Mouse (Mus musculus) midbrain, embryonic 11.5 days (tissue): ENCODE measurements around the gene Tat. TPM values are rescaled to one million over a fixed set of nuclear protein-coding genes. Genes with fewer than 3 reads are reported as not detected.

Source experiments
- polyA plus RNA-seq: library from polyadenylated mRNA; unstranded; fragments of >200 nt; fragmentation: Nextera tagmentation; extraction: Ambion mirVana; gene quantifications from 2 replicates; pipeline ENCODE4 v1.2.1, GENCODE M21; 2014

The Tat gene
- polyA plus RNA-seq, 1 experiment from 2014 or later: not detected

Other genes starting within 250 kb of the Tat start
- gene Ap1g1, start 211.9 kb upstream of the Tat start, polyA plus RNA-seq: 41.6 and 47.3 TPM in 2 replicates
- gene Phlpp2, start 121.9 kb upstream of the Tat start, polyA plus RNA-seq: 2.7 and 3.2 TPM in 2 replicates
- gene Marveld3, start 28.2 kb upstream of the Tat start, polyA plus RNA-seq: 0.25 and 0.37 TPM in 2 replicates
- gene Chst4, start 49.3 kb downstream of the Tat start, polyA plus RNA-seq: not detected in 2 replicates
- gene Zfp612, start 89.3 kb downstream of the Tat start, polyA plus RNA-seq: 10.5 and 12.5 TPM in 2 replicates
- gene Gm21964, start 110.8 kb downstream of the Tat start, polyA plus RNA-seq: not detected in 2 replicates
- gene Gm17720, start 112.3 kb downstream of the Tat start, polyA plus RNA-seq: not detected in 2 replicates
- 3.9 and 4.0 TPM in 2 replicates for gene Calb2, start 177.8 kb downstream of the Tat start, polyA plus RNA-seq
- gene Cmtr2, start 225.2 kb downstream of the Tat start, polyA plus RNA-seq: 13.1 and 13.5 TPM in 2 replicates